Mouse (Mus musculus) spleen, postnatal 36 days (tissue): ENCODE measurements around the gene Nprl2.
A peak's percentile ranks its signal among the peaks of the same experiment; 100 is the strongest.

ENCODE experiments used
- DNase-seq, 2 experiments: peaks; one replicate each; pipeline ENCODE4 v3.0.0; 2022; ENCODE audit warnings: low spot score in 2 of 2, mixed read lengths in 1 of 2

Gene Nprl2

GRCm38 (mm10) chr9:107577871-107578270 is 35.8 kb downstream of the Nprl2 start:
- DNase-seq = no peak

GRCm38 (mm10) chr9:107578587-107578986 is 36.6 kb downstream of the Nprl2 start, which contains the start of gene Naa80:
Gene Naa80, plus strand, starts transcription at chr9:107578887.
- DNase-seq = no peak

DNA sequence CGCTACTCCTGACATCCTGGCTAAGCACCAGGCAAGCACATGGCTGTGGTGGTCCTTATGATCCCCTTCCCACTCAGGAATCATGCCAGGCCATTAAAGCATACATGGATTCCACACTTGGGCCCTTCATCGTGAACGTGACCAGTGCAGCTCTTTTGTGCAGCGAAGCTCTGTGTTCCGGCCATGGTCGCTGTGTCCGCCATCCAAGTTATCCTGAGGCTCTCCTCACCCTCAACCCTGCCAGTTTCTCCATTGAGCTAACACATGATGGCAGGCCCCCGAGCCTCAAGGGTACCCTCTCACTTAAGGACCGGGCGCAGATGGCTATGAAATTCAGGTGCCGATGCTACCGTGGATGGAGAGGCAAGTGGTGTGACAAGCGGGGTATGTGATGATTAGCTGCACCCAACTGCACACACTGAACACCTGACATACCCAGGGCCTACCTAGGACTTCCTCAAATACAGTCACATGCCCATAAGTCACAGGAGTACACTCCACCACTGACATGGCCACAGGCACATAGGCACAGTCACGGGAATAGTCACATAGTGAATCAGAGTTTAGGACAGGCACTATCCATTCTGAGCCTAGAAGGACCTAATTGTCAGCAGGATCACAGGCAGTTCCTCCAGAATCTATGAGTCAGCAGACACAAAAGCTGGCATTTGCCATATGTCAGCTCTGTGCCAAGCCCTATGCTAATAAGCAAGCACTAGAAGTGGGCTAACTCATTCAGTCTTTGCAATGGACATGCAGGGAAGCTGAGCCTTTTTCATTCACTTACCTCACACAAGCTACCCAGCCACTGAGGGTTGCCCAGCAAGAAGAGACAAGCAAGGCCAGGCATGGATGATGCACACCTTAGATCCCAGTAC is 37.2 kb downstream of the Nprl2 start:
- no peak for DNase-seq

DNA sequence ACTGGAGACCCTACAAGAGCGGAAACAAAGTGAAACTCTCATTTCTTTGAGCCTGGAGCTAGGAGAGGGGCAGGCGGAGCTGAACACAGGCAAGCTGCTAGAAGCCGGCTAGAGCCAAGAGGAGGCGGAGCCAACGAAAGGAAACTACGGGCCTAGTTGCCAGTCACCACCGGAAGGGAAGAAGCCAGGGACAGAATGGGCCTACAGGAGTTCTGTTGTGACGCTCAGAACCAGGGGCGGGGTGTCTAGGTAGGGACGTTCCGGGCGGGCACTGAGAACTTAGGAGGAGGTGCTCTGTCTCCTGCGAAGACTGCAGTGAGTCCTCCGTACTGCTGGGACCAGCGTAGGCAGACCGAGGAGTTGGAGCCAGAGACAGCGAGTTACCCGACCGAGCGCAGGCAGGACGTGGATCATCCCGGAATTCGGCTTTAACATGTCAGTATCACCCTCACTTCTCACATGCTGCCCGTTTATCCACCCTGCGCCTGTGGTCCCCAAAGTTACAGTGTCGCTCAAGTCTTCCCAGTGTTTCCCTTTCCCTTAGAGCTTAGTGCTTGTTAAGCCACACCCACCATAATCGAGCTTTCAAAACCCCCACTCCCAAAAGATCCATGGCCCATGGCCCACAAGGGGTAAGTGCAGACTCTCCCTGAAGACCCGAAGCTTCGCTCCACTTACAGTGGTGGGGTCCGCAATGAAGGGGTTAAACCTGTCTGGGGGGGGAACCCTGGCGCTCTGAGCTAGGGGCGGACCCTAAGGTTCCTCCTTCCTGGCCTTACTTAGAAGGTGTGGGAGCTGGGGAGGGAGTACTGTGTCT is 38.7 kb downstream of the Nprl2 start, which contains the start of gene Hyal3:
Gene Hyal3 (plus strand): TSS at position 318 of the 817 bp plus-strand sequence.
- peak; percentile 85 to 89 for DNase-seq

DNA sequence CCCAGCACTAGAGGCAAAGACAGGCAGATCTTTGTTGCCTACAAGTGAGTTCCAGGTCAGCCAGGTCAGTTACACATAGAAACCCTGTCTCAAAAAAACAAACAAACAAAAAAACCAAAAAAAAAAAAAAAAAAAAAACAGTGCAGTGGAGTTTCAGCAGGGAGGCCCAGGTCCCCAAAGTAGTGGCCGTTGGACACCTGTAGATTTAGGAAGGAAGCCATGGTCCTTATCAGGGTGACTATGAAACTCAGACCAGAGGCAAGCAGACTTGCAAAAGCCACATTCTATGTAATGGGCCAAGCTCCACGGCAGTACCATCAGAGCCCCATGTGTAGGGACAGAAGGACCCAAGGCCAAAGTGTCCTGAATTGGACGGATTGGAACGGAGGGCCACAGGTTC is 39.6 kb downstream of the Nprl2 start:
- DNase-seq = no peak

DNA sequence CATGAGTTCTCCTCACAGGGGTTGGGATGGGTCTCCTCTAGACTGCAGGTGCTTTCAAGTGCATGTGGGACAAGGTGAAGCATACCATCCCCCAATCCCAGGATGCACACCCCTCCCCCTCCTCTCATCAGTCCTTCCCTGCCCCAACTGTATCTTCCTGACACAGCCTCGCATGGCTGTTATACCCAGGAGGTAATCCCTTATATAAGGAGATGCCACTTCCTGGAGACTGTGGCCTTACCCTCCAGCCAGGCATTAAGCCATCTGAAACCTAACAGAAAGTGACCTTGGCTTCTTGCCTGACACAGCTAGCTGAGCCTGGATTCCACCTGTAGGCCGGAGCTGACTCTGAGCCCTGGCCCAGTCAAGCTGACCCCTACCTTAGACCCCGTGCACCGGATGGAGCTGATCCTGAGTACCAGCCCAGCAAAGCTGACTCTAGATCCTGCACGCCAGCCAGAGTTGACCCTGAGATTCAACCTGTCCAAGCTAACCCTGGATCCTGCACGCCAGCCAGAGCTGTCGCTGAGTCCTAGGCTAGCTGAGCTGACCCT is 40.6 kb downstream of the Nprl2 start:
- no peak for DNase-seq

GRCm38 (mm10) chr9:107583174-107583573 is 41.1 kb downstream of the Nprl2 start:
- no peak for DNase-seq

DNA sequence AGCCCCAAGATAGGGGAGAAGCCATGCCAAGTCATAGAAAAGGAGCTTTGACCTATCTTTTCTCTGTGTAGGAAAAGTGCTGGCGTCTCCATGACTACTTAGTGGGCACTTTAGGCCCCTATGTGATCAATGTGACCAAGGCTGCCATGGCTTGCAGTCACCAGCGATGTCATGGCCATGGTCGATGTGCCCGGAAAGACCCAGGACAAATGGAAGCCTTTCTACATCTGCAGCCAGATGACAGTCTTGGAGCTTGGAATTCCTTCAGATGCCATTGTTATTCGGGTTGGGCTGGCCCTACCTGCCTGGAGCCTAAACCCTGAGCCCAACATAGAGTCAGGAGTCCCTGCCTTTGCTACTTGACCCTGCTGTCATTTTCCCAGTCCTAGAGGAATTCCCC is 44.5 kb downstream of the Nprl2 start:
- no peak for DNase-seq

DNA sequence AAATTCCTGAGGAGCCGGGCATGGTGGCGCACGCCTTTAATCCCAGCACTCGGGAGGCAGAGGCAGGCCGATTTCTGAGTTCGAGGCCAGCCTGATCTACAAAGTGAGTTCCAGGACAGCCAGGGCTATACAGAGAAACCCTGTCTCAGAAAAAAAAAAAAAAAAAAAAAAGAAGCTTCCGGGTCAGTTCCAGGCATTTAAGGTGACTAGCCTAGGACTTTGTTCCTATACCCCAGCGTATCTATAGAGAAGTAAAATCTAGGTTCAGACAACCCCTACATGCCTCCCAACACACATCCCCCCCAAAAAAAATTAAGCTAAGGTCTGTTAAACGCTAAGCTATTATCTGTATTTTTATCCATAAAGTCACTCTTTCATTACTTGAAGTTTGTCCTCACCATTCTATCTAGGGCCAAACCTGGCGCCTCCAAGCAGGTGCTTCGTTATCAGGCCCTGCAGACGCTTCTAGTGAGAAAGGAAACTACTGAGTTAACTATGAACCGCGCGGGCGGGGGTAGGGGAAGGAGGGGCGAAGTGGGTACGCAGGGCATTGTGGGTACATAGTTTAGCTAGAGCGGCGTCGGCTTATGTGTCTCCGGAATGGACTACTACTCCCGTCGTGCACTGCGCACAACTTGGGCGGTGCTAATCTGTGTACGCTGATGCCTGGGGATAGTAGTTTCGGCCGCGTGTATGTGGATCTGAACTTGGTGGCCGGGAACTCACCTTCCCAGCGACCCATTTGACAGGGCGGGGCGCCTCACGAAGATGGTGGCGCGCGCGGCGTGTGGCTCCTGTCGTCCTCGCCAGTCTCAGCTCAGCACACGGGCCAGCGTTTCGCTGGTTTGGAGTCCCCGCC is 45.2 kb downstream of the Nprl2 start, which contains the start of gene Ifrd2:
Gene Ifrd2 (plus strand): TSS at position 669 of the 859 bp plus-strand sequence.
- DNase-seq = peak; percentile 99

DNA sequence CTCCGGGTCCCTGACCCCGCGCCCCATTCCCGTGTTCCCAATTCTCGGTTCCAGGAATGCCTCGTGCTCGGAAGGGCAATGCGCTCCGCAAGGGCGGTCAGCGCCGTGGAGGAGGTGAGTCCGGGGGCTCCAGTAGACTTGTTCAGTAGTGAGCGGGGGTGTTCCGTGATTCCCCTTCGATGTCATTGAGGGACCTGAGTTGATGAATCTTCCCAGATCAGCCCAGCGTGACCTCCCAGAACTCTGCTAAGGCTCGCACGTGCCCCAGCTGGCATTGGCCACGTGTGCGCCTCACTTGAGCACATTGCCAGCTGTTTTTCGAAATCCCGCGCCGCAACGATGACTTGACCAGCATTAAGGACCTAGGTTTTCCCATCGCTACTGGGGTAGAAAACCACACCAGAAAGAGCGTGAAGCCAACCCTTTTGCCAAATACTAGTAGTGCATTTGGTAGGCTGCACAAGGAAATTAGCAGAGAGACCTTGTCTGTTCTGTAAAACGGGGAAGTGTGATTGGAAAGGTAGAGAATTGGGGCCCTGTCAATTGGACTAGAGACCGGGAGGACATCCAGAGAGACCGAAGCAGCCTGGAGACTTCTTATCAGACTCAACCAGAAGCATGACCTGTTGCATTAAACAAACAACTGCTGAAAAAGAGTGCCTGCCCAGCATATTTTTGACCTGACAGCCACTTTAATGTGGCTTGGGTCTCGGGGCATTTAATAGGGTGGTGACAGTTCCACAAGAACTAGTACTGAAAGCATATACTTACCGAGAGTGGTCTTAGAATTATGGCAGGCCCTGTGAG is 46.0 kb downstream of the Nprl2 start:
- DNase-seq = peak in 1 of 2 experiments; percentile 70

DNA sequence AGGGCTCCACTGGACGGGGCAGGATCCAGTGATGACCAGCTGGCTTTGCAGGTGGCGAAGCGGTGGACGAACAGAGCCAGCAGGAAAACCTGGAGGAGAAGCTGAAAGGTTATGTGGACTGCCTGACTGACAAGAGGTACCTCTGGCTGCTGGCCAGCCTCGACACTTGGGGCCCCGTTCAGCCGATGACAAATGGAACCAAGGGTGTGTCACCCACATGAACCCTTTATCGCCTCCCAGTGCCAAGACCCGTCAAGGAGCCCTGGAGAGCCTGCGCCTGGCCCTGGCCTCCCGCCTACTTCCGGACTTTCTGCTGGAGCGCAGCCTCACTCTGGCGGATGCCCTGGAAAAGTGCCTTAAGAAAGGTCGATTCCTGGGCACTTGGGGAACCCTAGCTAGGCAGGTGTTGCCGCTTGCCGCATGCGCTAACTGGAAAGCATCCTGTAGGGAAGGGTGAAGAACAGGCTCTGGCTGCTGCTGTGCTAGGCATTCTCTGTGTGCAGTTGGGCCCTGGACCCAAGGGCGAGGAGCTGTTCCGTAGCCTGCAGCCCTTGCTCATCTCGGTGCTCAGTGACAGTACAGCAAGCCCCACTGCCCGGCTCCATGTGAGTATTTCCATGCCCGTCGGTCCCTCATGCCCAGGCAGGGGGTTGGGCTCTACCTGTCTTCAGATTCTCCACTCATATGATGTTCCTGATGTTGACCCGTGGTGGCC is 48.2 kb downstream of the Nprl2 start:
- DNase-seq = peak; percentile 60 to 76

DNA sequence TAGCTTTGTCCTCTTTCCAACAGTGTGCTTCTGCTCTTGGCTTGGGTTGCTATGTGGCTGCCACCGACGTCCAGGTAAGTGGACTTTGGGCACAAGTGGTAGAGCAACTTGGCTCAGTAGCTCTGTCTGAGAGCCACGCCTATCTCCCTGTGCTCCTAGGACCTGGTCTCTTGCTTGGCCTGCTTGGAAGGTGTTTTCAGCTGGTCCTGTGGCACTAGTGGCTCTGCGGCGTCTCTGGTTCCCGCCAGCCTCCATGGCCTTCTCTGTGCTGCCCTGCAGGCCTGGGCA is 48.7 kb downstream of the Nprl2 start:
- DNase-seq = no peak

GRCm38 (mm10) chr9:107593101-107593976 is 51.3 kb downstream of the Nprl2 start:
- no peak for DNase-seq

- no peak for DNase-seq
These were observed 52.4 kb downstream of the Nprl2 start for GRCm38 (mm10) chr9:107594281-107595062.
